Mouse (Mus musculus): ENCODE measurements at regions not wholly inside any gene's neighbourhood (a gene's known extent, or its start where the extent isn't known, plus 50 kb on each side); places are given as distances from the start of the nearest gene placed in this dataset.

DNA sequence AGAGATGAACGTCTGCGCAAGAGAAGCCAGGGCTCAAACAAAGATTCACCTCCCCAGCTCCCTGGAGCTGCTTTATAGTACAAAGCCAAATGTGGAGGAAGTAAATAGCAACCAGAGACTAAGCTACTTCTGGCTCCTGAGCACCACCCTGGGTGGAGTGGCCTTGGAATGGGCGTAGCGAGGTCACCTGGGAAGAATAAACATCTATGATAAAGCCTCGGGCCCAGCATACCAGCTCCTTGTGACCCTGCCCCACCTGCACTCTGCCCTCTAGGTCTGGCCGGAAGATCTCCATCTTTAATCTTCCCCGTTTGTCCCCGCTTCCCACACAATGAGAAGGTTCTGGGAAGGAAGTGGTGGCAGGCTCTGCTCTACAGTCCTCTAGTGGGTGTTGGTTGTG, 61.0 kb upstream of the Ptpn3 start:
- no peak for DNase-seq (ENCODE audit: low spot score)

DNA sequence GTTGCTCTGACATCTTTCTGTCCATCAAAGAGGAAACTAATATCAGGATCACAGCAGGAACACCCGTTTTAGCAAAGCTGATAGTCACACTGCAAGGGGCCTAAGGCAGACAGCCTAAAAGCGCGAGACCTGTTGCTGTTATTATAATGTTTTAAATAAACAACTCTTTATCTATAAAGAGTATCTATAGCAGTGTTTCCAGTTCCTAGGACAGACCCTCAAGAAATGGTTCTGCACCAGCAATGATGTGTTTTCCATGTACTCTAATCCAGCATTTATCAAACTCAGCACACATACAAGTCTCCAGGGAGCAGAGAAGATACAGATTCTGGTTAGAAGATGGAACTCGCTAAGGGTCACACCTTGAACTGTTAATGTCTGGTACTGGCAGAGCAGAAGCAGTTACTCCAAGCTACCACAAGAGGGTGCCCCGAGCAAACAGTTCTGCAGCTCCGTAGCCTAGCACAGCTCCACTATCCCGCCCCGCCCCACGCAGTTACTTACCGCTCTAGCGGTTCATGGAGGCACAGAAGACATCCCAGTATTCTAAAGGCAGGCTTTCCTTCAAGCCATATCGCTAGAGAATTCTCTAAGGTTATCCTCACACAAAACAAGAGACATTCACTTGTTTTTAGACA, 64.2 kb upstream of the Palm2 start:
- peak; percentile 62 for DNase-seq (ENCODE audit: low spot score)

DNA sequence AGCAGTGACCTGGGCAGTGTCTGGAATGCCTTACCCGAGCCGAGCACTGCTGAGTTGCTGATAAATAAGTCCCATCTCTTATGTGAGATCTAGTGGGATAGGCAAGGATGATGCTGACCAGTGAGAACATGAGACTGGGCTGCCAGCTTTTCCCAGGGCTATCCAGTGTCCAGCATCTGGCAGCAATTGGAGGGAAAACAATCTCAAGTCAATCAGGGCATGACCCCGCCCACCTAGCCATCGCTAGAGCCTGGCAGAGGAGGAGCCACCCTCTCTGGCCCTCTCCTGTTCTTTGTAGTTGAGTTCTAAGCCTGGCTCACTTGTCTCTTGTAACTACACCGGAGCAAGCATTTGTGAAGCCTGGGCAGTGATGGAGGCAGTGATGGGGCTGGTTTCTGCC, 56.2 kb upstream of the Palm2 start:
- no peak for DNase-seq (ENCODE audit: low spot score)

DNA sequence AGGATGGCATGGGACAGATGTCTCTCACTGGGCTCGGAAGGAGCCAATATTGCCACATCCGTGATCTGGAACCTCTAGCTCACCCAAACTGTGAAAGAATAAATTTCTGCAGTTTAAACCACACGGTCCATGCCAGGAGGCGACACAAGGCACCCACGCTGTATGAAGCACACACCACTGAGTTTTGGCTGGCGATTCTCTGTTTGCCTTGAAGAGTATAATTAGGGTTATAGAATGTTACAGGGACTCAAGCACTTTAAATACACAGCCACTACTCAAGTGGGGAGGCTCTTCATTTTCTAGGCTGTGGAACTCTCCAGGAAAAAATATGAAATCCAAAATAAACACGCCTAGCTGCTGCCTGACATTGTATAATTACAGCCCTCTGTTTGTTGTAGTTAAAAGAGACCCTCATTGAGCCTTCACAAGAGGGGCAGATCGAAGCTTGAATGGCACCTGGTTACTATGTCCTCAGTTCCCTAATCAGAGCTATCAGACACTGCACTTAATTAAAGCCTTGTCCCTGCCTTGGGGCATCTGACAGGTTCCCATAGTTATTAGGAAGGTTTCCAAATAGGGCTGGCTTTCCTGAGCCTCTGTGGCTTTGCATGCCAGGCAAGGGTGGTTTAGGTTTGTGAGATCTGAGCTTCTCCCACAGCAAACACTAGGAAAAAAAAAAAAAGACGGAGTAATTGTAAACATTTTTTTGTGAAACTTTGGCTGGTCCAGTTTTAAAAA, 53.8 kb upstream of the Palm2 start:
- DNase-seq (ENCODE audit: low spot score) = no peak

DNA sequence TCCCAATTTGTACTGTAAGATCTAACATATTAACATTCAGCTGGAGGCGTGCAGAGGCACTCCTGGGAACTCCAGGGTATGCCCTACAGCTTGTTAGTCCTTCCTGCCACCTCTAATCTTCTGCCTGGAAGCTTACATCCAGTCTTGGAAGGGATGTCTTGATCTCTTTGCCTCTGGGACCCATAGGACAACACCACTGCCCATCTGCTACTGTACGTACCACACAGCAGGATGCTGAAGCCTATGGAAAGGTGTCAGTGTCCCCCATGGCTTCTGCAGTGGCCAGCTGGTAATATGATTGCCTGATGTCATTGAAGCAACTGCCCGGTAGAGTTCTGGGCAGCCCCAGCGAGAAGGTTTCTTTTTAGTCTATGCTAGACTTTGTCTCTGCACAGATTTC, 52.7 kb upstream of the Palm2 start:
- no peak for DNase-seq (ENCODE audit: low spot score)

Data from testis, postnatal 14 days (tissue).